8 mouse cellular contexts compared by ENCODE assay signal in the genomic region with DNA sequence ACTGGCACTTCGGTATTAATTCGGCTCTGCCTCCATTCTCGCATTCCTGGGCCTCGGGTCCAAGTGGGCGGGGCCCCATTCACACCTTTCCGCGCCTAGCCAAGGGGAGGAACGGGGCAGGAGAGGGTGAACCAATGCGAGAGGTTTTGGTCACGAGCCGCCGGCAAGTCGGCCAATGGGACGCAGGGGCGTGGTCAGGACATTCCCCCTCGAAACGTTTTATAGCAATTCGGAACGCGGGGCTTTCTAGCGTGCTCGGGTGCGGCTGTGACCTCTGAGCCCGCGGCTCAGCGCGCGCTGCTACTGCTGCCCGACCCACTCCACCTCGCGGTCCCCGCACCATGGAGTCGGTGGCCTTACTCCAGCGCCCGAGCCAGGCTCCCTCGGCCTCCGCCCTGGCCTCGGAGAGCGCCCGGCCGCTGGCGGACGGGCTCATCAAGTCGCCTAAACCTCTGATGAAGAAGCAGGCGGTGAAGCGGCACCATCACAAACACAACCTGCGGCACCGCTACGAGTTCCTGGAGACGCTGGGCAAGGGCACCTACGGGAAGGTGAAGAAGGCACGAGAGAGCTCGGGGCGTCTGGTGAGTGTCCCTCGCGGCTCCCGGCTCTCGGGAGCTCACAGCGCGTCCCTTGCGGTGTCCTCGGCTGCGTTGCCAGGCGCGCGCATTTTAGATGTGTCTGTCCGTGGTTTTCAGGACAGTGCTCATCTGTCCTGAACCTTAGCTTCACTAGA. TPM values are rescaled to one million over a fixed set of nuclear protein-coding genes. Genes with fewer than 3 reads are reported as not detected.
DNase-seq lines count a peak whose midpoint lies in the region; ATAC-seq lines count a peak whose summit lies in the region.

A gene (plus strand): TSS at position 238 of the 736 bp plus-strand sequence.

- peak; percentile 80 for ATAC-seq in embryonic facial prominence, embryonic 13.5 days (ENCODE audit: insufficient number of reproducible peaks, insufficient read depth, low FRiP score, low TSS enrichment, low read depth)

- peaks cover 17% of the 10 kb centered on the region; the same call in 1 of the 2 replicates for H3K4me1 ChIP-seq in embryonic facial prominence, embryonic 13.5 days

- under 1% methylated on average over 67 of the region's 67 CpGs for WGBS in embryonic facial prominence, embryonic 13.5 days

- no peak within 1 kb of the TSS for H3K27ac ChIP-seq in embryonic facial prominence, embryonic 13.5 days

- H3K4me2 ChIP-seq in embryonic facial prominence, embryonic 13.5 days = peak within 1 kb of the TSS; percentile 98

- H3K9ac ChIP-seq in embryonic facial prominence, embryonic 13.5 days = peak within 1 kb of the TSS; percentile 68

- DNase-seq in 3T3-L1 (ENCODE audit: low read depth, low spot score) (peak; percentile 92), liver (peak; percentile 86)
- peak; percentile 56 to 68 for DNase-seq in adrenal gland, postnatal 4 days (ENCODE audit: low spot score in 2 of 2)
- peak; percentile 92 for DNase-seq in heart, adult 8-10 months (ENCODE audit: low spot score)
- peak; percentile 98 for DNase-seq in kidney, adult 9 months
- peak; percentile 57 to 79 for DNase-seq in monocyte, adult 2 months (ENCODE audit: low read depth in 1 of 2, low spot score in 2 of 2)
- peak; percentile 94 for DNase-seq in spleen, postnatal 36 days (ENCODE audit: low spot score in 2 of 2)

- peak within 1 kb of the TSS; percentile 58 for H3K4me3 ChIP-seq in embryonic facial prominence, embryonic 13.5 days

- peaks cover 65% of the 10 kb centered on the region for H3K27me3 ChIP-seq in embryonic facial prominence, embryonic 13.5 days

- no peaks in the 10 kb centered on the region for H3K36me3 ChIP-seq in embryonic facial prominence, embryonic 13.5 days

- H3K9me3 ChIP-seq in embryonic facial prominence, embryonic 13.5 days = no peaks in the 10 kb centered on the region

RNA-seq across cellular contexts. Expression of the gene that starts here (rescaled TPM):
- 1 to 10 TPM; 3.3 to 7.4 TPM for total RNA-seq in adrenal gland, postnatal 4 days (2021)
- polyA plus RNA-seq in embryonic facial prominence, embryonic 13.5 days (2015; fragmentation: Nextera tagmentation; extraction: Ambion mirVana) = 2.2 and 4.4 TPM in 2 replicates
- 1 to 10 TPM; 3.8 to 5.2 (median 4.0) TPM for total RNA-seq in heart, adult 8-10 months (2022)
